Mouse (Mus musculus): ENCODE measurements around the gene Ntm. TPM values are rescaled to one million over a fixed set of nuclear protein-coding genes. Genes with fewer than 3 reads are reported as not detected.

The Ntm gene
- total and polyA plus RNA-seq, 3 experiments = 1.6 to 1.9 (median 1.8) TPM

- intact Hi-C loops (cut with DNase I) = loop anchor here (5.0 kb wide), 2 partner anchors 219 to 1049 kb away; no protein-coding TSS in a partner anchor
- no peak overlapping the region for H3K9ac ChIP-seq (ENCODE audit: low read depth, low read length)
- WGBS = 84% methylated on average over 7 of the region's 7 CpGs
- DNase-seq = no peak
- no peaks in the 10 kb centered on the region for H3K4me1 ChIP-seq (ENCODE audit: control insufficient read depth, insufficient read depth, low read length)
- no peaks in the 10 kb centered on the region for H3K36me3 ChIP-seq (ENCODE audit: control insufficient read depth, insufficient read depth, low read length)
- TF ChIP-seq EP300 (IDR thresholded peaks at IDR 0.05; ENCODE audit: insufficient read depth, low read depth, low read length) (no peak), POLR2A (IDR thresholded peaks at IDR 0.05; ENCODE audit: insufficient read depth, low read depth, low read length) (no peak), CTCF (IDR thresholded peaks at IDR 0.05) (no peak)
- H3K79me2 ChIP-seq (replicated peaks; ENCODE audit: control insufficient read depth, insufficient read depth, low read length) = no peaks in the 10 kb centered on the region
- H3K27ac ChIP-seq = no peak overlapping the region
- H3K4me3 ChIP-seq = no peak overlapping the region
- no peaks in the 10 kb centered on the region for H3K27me3 ChIP-seq (ENCODE audit: control insufficient read depth, insufficient read depth, low read length)
Measured at GRCm38 (mm10) chr9:29456014-29456413, 506.9 kb downstream of the Ntm start.

- H3K36me3 ChIP-seq (ENCODE audit: control insufficient read depth, insufficient read depth, low read length) = no peaks in the 10 kb centered on the region
- DNase-seq = no peak
- no peaks in the 10 kb centered on the region for H3K27me3 ChIP-seq (ENCODE audit: control insufficient read depth, insufficient read depth, low read length)
- H3K79me2 ChIP-seq (replicated peaks; ENCODE audit: control insufficient read depth, insufficient read depth, low read length) = no peaks in the 10 kb centered on the region
- TF ChIP-seq POLR2A (IDR thresholded peaks at IDR 0.05; ENCODE audit: insufficient read depth, low read depth, low read length) (no peak), CTCF (IDR thresholded peaks at IDR 0.05) (no peak), EP300 (IDR thresholded peaks at IDR 0.05; ENCODE audit: insufficient read depth, low read depth, low read length) (no peak)
- no peak overlapping the region for H3K4me3 ChIP-seq
- intact Hi-C loops (cut with DNase I) = no loop called here
- 41% methylated on average over 1 of the region's 1 CpGs for WGBS
- H3K27ac ChIP-seq = no peak overlapping the region
- no peaks in the 10 kb centered on the region for H3K4me1 ChIP-seq (ENCODE audit: control insufficient read depth, insufficient read depth, low read length)
- no peak overlapping the region for H3K9ac ChIP-seq (ENCODE audit: low read depth, low read length)
Measured at GRCm38 (mm10) chr9:29451232-29451631, 511.7 kb downstream of the Ntm start.

GRCm38 (mm10) chr9:29444001-29444400 lies 518.9 kb downstream of the Ntm start:
- Histone ChIP-seq H3K4me3 (no peak overlapping the region), H3K36me3 (ENCODE audit: control insufficient read depth, insufficient read depth, low read length) (no peaks in the 10 kb centered on the region), H3K27me3 (ENCODE audit: control insufficient read depth, insufficient read depth, low read length) (no peaks in the 10 kb centered on the region), H3K9ac (ENCODE audit: low read depth, low read length) (no peak overlapping the region), H3K27ac (no peak overlapping the region), H3K79me2 (replicated peaks; ENCODE audit: control insufficient read depth, insufficient read depth, low read length) (no peaks in the 10 kb centered on the region), H3K4me1 (ENCODE audit: control insufficient read depth, insufficient read depth, low read length) (no peaks in the 10 kb centered on the region)
- TF ChIP-seq EP300 (IDR thresholded peaks at IDR 0.05; ENCODE audit: insufficient read depth, low read depth, low read length) (no peak), POLR2A (IDR thresholded peaks at IDR 0.05; ENCODE audit: insufficient read depth, low read depth, low read length) (no peak), CTCF (IDR thresholded peaks at IDR 0.05) (no peak)
- no peak for DNase-seq
- intact Hi-C loops (cut with DNase I) = no loop called here
- 69% methylated on average over 4 of the region's 4 CpGs for WGBS

GRCm38 (mm10) chr9:29439401-29439800 lies 523.5 kb downstream of the Ntm start:
- Histone ChIP-seq H3K36me3 (ENCODE audit: control insufficient read depth, insufficient read depth, low read length) (no peaks in the 10 kb centered on the region), H3K27me3 (ENCODE audit: control insufficient read depth, insufficient read depth, low read length) (no peaks in the 10 kb centered on the region), H3K27ac (no peak overlapping the region), H3K9ac (ENCODE audit: low read depth, low read length) (no peak overlapping the region), H3K79me2 (replicated peaks; ENCODE audit: control insufficient read depth, insufficient read depth, low read length) (no peaks in the 10 kb centered on the region), H3K4me1 (ENCODE audit: control insufficient read depth, insufficient read depth, low read length) (peaks cover 2% of the 10 kb centered on the region; the same call in 1 of the 2 replicates), H3K4me3 (no peak overlapping the region)
- intact Hi-C loops (cut with DNase I) = no loop called here
- WGBS = 62% methylated on average over 5 of the region's 5 CpGs
- no peak for TF ChIP-seq CTCF (IDR thresholded peaks at IDR 0.05)
- no peak for TF ChIP-seq EP300 (IDR thresholded peaks at IDR 0.05; ENCODE audit: insufficient read depth, low read depth, low read length)
- TF ChIP-seq POLR2A (IDR thresholded peaks at IDR 0.05; ENCODE audit: insufficient read depth, low read depth, low read length) = no peak
- no peak for DNase-seq

GRCm38 (mm10) chr9:29434611-29435010 lies 528.3 kb downstream of the Ntm start:
- no peak for DNase-seq
- H3K4me3 ChIP-seq = no peak overlapping the region
- peaks cover 3% of the 10 kb centered on the region; the same call in 1 of the 2 replicates for H3K36me3 ChIP-seq (ENCODE audit: control insufficient read depth, insufficient read depth, low read length)
- peaks cover 7% of the 10 kb centered on the region for H3K4me1 ChIP-seq (ENCODE audit: control insufficient read depth, insufficient read depth, low read length)
- no peaks in the 10 kb centered on the region for H3K27me3 ChIP-seq (ENCODE audit: control insufficient read depth, insufficient read depth, low read length)
- no peak overlapping the region for H3K27ac ChIP-seq
- WGBS = 46% methylated on average over 6 of the region's 6 CpGs
- no peak overlapping the region for H3K9ac ChIP-seq (ENCODE audit: low read depth, low read length)
- intact Hi-C loops (cut with DNase I) = no loop called here
- TF ChIP-seq CTCF (IDR thresholded peaks at IDR 0.05) = no peak
- TF ChIP-seq POLR2A (IDR thresholded peaks at IDR 0.05; ENCODE audit: insufficient read depth, low read depth, low read length) = no peak
- no peak for TF ChIP-seq EP300 (IDR thresholded peaks at IDR 0.05; ENCODE audit: insufficient read depth, low read depth, low read length)
- no peaks in the 10 kb centered on the region for H3K79me2 ChIP-seq (replicated peaks; ENCODE audit: control insufficient read depth, insufficient read depth, low read length)

- no peak overlapping the region for H3K4me3 ChIP-seq
- H3K27ac ChIP-seq = no peak overlapping the region
- no peak for DNase-seq
- no peak overlapping the region for H3K9ac ChIP-seq (ENCODE audit: low read depth, low read length)
- no peaks in the 10 kb centered on the region for H3K27me3 ChIP-seq (ENCODE audit: control insufficient read depth, insufficient read depth, low read length)
- 12% methylated on average over 4 of the region's 4 CpGs for WGBS
- intact Hi-C loops (cut with DNase I) = no loop called here
- peaks cover 7% of the 10 kb centered on the region for H3K4me1 ChIP-seq (ENCODE audit: control insufficient read depth, insufficient read depth, low read length)
- no peaks in the 10 kb centered on the region for H3K79me2 ChIP-seq (replicated peaks; ENCODE audit: control insufficient read depth, insufficient read depth, low read length)
- TF ChIP-seq POLR2A (IDR thresholded peaks at IDR 0.05; ENCODE audit: insufficient read depth, low read depth, low read length) (no peak), EP300 (IDR thresholded peaks at IDR 0.05; ENCODE audit: insufficient read depth, low read depth, low read length) (no peak), CTCF (IDR thresholded peaks at IDR 0.05) (no peak)
- peaks cover 3% of the 10 kb centered on the region; the same call in 1 of the 2 replicates for H3K36me3 ChIP-seq (ENCODE audit: control insufficient read depth, insufficient read depth, low read length)
Measured at GRCm38 (mm10) chr9:29433910-29434309, 529.0 kb downstream of the Ntm start.

Data from heart, adult 2 months (tissue).